Mouse (Mus musculus): ENCODE measurements around the gene Ssh1. TPM values are rescaled to one million over a fixed set of nuclear protein-coding genes. Genes with fewer than 3 reads are reported as not detected.

Gene Ssh1
- polyA plus RNA-seq, 1 experiment: 3.3 TPM

DNA sequence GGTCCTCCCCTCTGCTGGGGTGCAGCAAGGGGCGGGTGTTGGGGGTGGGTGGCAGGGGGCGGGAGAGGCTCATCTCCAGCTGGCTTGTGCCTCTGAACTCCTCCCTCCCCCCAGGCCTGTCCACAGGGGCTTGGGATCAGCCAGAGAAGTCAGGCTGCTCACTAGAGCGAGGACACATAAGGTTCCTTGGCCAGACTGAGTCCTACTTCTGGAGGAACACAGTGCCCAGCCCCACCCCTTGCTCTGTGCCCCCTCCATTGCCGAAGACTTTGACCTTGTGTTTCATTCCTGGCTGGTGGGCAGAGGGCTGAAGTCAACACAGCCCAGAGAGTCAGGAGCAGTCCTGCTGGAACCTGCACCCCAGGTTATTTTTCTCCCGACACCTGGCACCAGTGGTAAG is 9.8 kb upstream of the Ssh1 start, which contains the start of gene Dao:
Gene Dao, plus strand, starts transcription at position 162 of the 400 bp plus-strand sequence.
- H3K36me3 ChIP-seq (ENCODE audit: control insufficient read depth): no peaks in the 10 kb centered on the region
- peaks cover 15% of the 10 kb centered on the region for H3K4me1 ChIP-seq (ENCODE audit: control insufficient read depth)
- H3K9me3 ChIP-seq (ENCODE audit: control insufficient read depth, low read length): peaks cover 2% of the 10 kb centered on the region
- H3K4me3 ChIP-seq (replicated peaks): no peak within 1 kb of the TSS
- peaks cover 3% of the 10 kb centered on the region; the same call in 1 of the 2 replicates for H3K27me3 ChIP-seq (ENCODE audit: control insufficient read depth)
- TF ChIP-seq TAL1 (IDR thresholded peaks at IDR 0.05; ENCODE audit: low read length): no peak
- TF ChIP-seq GATA1 (IDR thresholded peaks at IDR 0.05; ENCODE audit: low read length): no peak

DNA sequence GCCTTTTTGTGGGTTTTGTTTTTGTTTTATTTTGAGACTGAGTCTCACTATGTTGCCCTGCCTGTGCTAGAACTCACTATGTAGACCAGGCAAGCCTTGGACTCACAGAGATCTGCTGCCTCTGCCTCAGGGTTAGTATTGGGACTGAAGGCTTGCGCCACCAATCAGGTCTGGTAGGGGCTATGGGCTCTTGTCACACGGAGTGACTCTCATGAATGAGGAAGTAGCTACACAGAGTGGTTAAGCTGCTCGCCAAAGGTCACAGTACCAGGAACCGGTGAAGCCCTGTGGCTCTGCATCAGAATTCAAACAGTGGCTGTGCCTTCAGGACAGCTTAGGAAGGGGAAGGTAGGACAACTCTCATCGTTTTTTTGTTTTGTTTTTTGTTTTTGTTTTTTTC is 5.7 kb upstream of the Ssh1 start:
- peaks cover 2% of the 10 kb centered on the region for H3K9me3 ChIP-seq (ENCODE audit: control insufficient read depth, low read length)
- H3K4me3 ChIP-seq (replicated peaks): no peak overlapping the region
- H3K27me3 ChIP-seq (ENCODE audit: control insufficient read depth): peaks cover 13% of the 10 kb centered on the region
- no peak for TF ChIP-seq GATA1 (IDR thresholded peaks at IDR 0.05; ENCODE audit: low read length)
- TF ChIP-seq TAL1 (IDR thresholded peaks at IDR 0.05; ENCODE audit: low read length): no peak
- H3K36me3 ChIP-seq (ENCODE audit: control insufficient read depth): no peaks in the 10 kb centered on the region
- peaks cover 13% of the 10 kb centered on the region for H3K4me1 ChIP-seq (ENCODE audit: control insufficient read depth)

DNA sequence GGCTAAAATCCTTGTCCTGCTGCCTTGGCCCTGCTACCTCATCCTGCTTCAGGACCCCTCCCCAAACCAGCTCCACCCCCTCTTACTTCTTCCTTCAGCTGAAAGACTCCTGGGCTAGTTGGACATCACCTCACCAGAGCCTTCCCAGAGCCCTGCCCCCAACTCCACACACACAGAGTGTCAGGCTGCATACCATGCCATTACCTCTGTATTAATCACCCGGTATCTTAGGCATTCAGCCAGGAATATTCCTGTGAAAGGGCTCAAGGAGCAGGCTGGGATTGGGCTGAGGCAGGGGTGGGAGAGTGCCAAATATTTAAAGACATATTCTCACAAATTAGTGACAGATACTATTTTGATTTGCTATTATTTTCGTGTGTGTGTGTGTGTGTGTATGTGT is 2.8 kb upstream of the Ssh1 start:
- H3K36me3 ChIP-seq (ENCODE audit: control insufficient read depth): peaks cover 2% of the 10 kb centered on the region
- H3K4me1 ChIP-seq (ENCODE audit: control insufficient read depth): peaks cover 29% of the 10 kb centered on the region
- H3K4me3 ChIP-seq (replicated peaks): no peak overlapping the region
- H3K27me3 ChIP-seq (ENCODE audit: control insufficient read depth): peaks cover 17% of the 10 kb centered on the region
- TF ChIP-seq TAL1 (IDR thresholded peaks at IDR 0.05; ENCODE audit: low read length) (no peak), GATA1 (IDR thresholded peaks at IDR 0.05; ENCODE audit: low read length) (no peak)
- H3K9me3 ChIP-seq (ENCODE audit: control insufficient read depth, low read length): peaks cover 2% of the 10 kb centered on the region

DNA sequence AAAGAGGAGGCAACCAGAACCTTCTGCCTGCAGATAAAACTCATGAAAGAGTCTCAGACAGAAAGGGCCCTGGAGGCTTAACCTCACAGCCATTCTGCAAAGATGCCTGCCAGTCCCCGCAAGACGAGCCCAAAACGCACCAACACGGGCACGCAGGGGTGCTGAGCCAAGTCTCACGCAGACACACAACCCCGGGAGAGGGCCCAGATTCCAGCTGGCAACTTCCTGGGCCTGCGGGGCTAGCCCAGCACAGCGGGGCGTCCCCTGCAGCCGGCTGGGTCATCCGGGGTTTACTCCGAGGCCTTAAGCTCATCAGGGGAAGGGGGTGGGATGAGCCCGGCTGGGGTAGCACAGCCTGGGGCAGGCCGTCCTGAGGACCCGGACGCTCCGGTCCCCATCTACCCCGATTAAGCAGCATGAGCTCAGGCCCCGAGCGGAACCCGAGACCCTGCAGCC is 635 bp downstream of the Ssh1 start:
- Histone ChIP-seq H3K4me1 (ENCODE audit: control insufficient read depth) (peaks cover 60% of the 10 kb centered on the region), H3K4me3 (replicated peaks) (peak overlapping the region; percentile 82), H3K9me3 (ENCODE audit: control insufficient read depth, low read length) (no peaks in the 10 kb centered on the region), H3K27me3 (ENCODE audit: control insufficient read depth) (peaks cover 17% of the 10 kb centered on the region), H3K36me3 (ENCODE audit: control insufficient read depth) (peaks cover 25% of the 10 kb centered on the region)
- TF ChIP-seq GATA1 (IDR thresholded peaks at IDR 0.05; ENCODE audit: low read length) (no peak), TAL1 (IDR thresholded peaks at IDR 0.05; ENCODE audit: low read length) (no peak)

DNA sequence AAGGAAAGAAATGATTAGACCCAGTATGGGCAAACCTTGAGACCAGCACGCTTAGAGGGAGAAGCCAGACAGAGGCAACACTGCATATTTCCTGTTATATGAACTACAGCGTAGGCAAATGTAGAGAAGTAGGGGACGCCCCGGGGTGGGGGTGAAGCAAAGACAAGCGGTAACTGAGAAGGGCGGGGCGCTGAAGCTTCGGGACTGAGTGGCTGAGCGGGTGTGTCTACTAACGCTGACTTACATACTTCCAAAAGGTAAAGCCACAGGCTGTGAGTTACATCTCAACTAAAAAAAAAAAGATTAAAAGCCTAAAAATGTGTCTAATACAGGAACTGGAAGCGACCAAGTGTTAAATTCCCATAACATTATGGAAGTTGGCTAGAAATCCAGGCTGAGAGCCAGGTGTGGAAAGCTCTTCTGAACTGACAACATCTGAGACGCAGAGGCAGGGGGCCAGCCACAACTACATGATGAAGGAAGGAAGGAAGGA is 1.3 kb downstream of the Ssh1 start:
- H3K4me3 ChIP-seq (replicated peaks): peak overlapping the region; percentile 82
- peaks cover 32% of the 10 kb centered on the region for H3K36me3 ChIP-seq (ENCODE audit: control insufficient read depth)
- no peaks in the 10 kb centered on the region for H3K9me3 ChIP-seq (ENCODE audit: control insufficient read depth, low read length)
- H3K4me1 ChIP-seq (ENCODE audit: control insufficient read depth): peaks cover 67% of the 10 kb centered on the region
- no peak for TF ChIP-seq TAL1 (IDR thresholded peaks at IDR 0.05; ENCODE audit: low read length)
- TF ChIP-seq GATA1 (IDR thresholded peaks at IDR 0.05; ENCODE audit: low read length): no peak
- peaks cover 17% of the 10 kb centered on the region for H3K27me3 ChIP-seq (ENCODE audit: control insufficient read depth)

DNA sequence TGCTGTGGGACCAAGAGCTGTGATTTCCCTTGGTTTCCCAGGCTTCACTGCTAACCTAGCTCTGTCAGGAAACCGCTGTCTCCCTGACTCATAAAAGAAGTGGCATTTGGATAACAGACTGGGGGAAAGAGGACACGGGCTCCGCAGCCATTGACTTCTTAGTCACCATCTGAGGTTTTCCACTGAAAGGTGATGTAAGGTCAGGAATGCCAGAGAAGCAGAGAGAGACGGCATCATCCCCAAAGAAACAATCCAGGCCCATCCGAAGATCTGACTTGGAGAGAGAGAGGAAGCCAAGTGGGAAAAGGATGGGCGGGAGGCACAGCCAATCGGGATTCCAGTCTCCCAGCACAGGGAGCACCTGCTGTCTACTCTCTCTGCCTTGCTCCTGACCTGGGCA is 2.6 kb downstream of the Ssh1 start:
- TF ChIP-seq GATA1 (IDR thresholded peaks at IDR 0.05; ENCODE audit: low read length) (no peak), TAL1 (IDR thresholded peaks at IDR 0.05; ENCODE audit: low read length) (no peak)
- Histone ChIP-seq H3K27me3 (ENCODE audit: control insufficient read depth) (peaks cover 13% of the 10 kb centered on the region), H3K36me3 (ENCODE audit: control insufficient read depth) (peaks cover 43% of the 10 kb centered on the region), H3K4me3 (replicated peaks) (no peak overlapping the region), H3K9me3 (ENCODE audit: control insufficient read depth, low read length) (no peaks in the 10 kb centered on the region), H3K4me1 (ENCODE audit: control insufficient read depth) (peaks cover 78% of the 10 kb centered on the region)

DNA sequence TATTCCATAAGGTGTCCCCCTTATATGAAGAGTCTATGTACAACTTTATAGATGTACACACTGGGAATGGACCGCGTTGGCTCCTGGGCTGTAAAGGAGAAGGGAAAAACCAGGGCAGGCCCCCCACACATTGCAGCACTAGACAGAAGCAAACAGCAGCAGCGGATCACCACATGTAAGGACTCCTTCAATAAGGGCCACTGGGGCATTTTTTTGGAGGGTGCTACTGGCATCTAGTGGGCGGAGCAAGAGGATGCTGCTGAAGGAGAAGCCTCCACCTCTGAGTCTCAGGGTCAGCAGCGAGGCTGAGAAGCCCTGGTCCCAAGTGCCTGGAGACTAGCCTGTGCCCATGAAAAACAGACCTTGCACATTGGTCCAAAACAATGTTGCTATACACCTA is 3.1 kb downstream of the Ssh1 start:
- peaks cover 83% of the 10 kb centered on the region for H3K4me1 ChIP-seq (ENCODE audit: control insufficient read depth)
- peaks cover 48% of the 10 kb centered on the region for H3K36me3 ChIP-seq (ENCODE audit: control insufficient read depth)
- no peak for TF ChIP-seq GATA1 (IDR thresholded peaks at IDR 0.05; ENCODE audit: low read length)
- no peak for TF ChIP-seq TAL1 (IDR thresholded peaks at IDR 0.05; ENCODE audit: low read length)
- peak overlapping the region; percentile 71 for H3K4me3 ChIP-seq (replicated peaks)
- no peaks in the 10 kb centered on the region for H3K9me3 ChIP-seq (ENCODE audit: control insufficient read depth, low read length)
- H3K27me3 ChIP-seq (ENCODE audit: control insufficient read depth): peaks cover 12% of the 10 kb centered on the region

DNA sequence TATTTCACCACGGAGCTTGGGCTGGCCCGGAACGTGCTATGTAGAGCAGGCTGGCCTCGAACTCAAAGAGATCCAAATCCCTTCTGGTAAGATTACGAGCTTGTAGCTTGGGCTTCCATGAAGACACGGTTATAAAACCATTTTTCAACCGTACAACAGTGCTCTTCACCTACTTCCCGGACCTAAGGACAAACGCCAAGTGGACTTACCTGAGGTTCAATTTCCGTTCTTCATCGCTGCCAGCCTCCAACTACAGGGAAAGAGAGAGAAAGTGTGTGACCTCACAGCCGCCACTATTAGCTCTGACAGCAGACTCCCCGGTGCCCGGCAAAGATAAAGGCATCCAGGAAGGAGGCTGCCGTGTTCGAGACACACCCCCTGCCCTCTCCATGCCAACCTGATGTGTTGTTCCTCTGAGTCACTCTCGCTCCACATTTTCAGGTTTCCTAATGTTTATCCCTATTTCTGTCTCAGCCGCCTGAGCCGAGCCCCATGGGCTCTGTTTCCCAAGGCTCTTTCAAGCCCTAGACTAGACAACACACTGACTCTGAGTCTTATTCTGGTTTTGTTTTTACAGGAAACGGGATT is 4.2 kb downstream of the Ssh1 start:
- H3K27me3 ChIP-seq (ENCODE audit: control insufficient read depth): peaks cover 5% of the 10 kb centered on the region
- TF ChIP-seq GATA1 (IDR thresholded peaks at IDR 0.05; ENCODE audit: low read length) (peak; percentile 80), TAL1 (IDR thresholded peaks at IDR 0.05; ENCODE audit: low read length) (peak; percentile 72)
- H3K36me3 ChIP-seq (ENCODE audit: control insufficient read depth): peaks cover 55% of the 10 kb centered on the region
- H3K4me3 ChIP-seq (replicated peaks): peak overlapping the region; percentile 71
- no peaks in the 10 kb centered on the region for H3K9me3 ChIP-seq (ENCODE audit: control insufficient read depth, low read length)
- peaks cover 94% of the 10 kb centered on the region for H3K4me1 ChIP-seq (ENCODE audit: control insufficient read depth)

DNA sequence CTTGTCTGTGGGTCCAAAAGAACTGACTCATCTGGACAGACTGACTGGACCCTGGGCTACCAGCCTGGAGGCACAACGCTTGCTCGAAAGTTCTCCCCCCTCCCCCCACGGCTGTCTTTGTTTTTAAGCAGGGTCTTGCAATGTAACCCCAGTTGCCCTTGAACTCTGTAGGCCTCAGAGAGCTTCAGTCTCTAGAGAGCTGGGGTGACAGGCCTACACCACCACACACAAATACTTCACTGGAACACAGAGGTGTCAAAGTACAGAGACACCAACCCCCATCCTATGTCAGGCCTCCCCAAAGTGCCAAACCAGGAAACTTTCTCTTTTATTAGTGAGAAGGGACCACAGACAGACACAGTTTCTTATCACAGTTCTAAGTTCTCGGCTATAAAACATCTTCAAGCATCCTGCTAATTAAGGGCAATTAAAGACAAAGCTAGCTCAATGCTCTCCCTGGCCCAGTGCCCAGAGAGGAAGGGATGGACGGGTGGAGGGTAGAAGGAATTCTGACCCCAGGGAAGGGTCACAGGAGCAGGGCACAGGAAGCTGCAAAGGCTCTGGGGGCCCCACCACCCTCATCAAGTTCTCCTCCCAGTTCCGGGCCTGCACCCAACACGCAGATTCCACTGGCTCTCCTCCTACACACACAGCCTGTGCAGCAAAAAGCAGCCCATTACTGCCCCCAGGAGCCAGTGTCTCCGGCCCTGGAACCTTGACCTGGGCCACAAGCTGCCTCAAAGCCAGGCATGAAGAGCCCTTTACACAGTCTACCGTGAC is 7.3 kb downstream of the Ssh1 start:
- Histone ChIP-seq H3K4me3 (replicated peaks) (peak overlapping the region; percentile 45), H3K4me1 (ENCODE audit: control insufficient read depth) (peaks cover 96% of the 10 kb centered on the region)

More for the DNA sequence above, 7.3 kb downstream of the Ssh1 start:
- Histone ChIP-seq H3K27me3 (ENCODE audit: control insufficient read depth) (no peaks in the 10 kb centered on the region), H3K36me3 (ENCODE audit: control insufficient read depth) (peaks cover 78% of the 10 kb centered on the region), H3K9me3 (ENCODE audit: control insufficient read depth, low read length) (no peaks in the 10 kb centered on the region)
- TF ChIP-seq TAL1 (IDR thresholded peaks at IDR 0.05; ENCODE audit: low read length) (no peak), GATA1 (IDR thresholded peaks at IDR 0.05; ENCODE audit: low read length) (no peak)
